Mouse (Mus musculus) liver, embryonic 16.5 days (tissue): ENCODE data around the gene Gm9944. TPM values are rescaled to one million over a fixed set of nuclear protein-coding genes. Genes with fewer than 3 reads are reported as not detected.

Source experiments
- ATAC-seq: fragments of 200-750 bp; cut with Nextera tagmentation; 2 replicates; pipeline ENCODE4 v1.8.0; 2017; ENCODE audit warnings: low read depth, mild to moderate bottlenecking, moderate number of reproducible peaks, moderate library complexity
- H3K27ac ChIP-seq: fragments of 300-500 bp; sonication (generic); 2 replicates; pipeline ENCODE4 v1.5.1; 2014; ENCODE audit warnings: mild to moderate bottlenecking, low read length
- H3K27me3 ChIP-seq: fragments of 300-500 bp; sonication (generic); 2 replicates; pipeline ENCODE4 v1.6.1; 2014; ENCODE audit warnings: low read depth, low read length, mixed read lengths; ENCODE audit not compliant: control insufficient read depth, insufficient read depth
- H3K36me3 ChIP-seq: fragments of 300-500 bp; sonication (generic); 2 replicates; pipeline ENCODE4 v1.6.1; 2014; ENCODE audit warnings: mild to moderate bottlenecking; ENCODE audit not compliant: control insufficient read depth, insufficient read depth
- H3K4me1 ChIP-seq: fragments of 300-500 bp; sonication (generic); 2 replicates; pipeline ENCODE4 v1.6.1; 2014; ENCODE audit warnings: low read depth, low read length, mixed read lengths; ENCODE audit not compliant: control insufficient read depth
- H3K4me2 ChIP-seq: fragments of 300-500 bp; sonication (generic); 2 replicates; pipeline ENCODE4 v1.6.1; 2014; ENCODE audit warnings: low read depth, low read length, mixed read lengths
- H3K4me3 ChIP-seq: fragments of 300-500 bp; sonication (generic); 2 replicates; pipeline ENCODE4 v1.5.1; 2014; ENCODE audit warnings: low read depth, mild to moderate bottlenecking, low read length
- H3K9ac ChIP-seq: fragments of 300-500 bp; sonication (generic); 2 replicates; pipeline ENCODE4 v1.6.1; 2014; ENCODE audit warnings: low read depth, low read length
- H3K9me3 ChIP-seq: fragments of 300-500 bp; sonication (generic); replicated peaks from 2 replicates; pipeline ENCODE4 v1.6.1; 2016; ENCODE audit warnings: low read length; ENCODE audit not compliant: control insufficient read depth
- WGBS: fragments of 180-500 bp; shearing (Covaris S2); extraction: QIAGEN DNeasy Blood & Tissue Kit; methylation state at CpG from one replicate; pipeline ENCODE4 v1.1.7; 2014; ENCODE audit not compliant: insufficient replicate concordance; 5-methylcytosine and 5-hydroxymethylcytosine counted together
- polyA plus RNA-seq: library from polyadenylated mRNA; unstranded; fragments of >200 nt; fragmentation: Nextera tagmentation; extraction: Ambion mirVana; gene quantifications from 2 replicates; pipeline ENCODE4 v1.2.1, GENCODE M21; 2015

Gm9944 gene
- not detected in 2 replicates for polyA plus RNA-seq

DNA sequence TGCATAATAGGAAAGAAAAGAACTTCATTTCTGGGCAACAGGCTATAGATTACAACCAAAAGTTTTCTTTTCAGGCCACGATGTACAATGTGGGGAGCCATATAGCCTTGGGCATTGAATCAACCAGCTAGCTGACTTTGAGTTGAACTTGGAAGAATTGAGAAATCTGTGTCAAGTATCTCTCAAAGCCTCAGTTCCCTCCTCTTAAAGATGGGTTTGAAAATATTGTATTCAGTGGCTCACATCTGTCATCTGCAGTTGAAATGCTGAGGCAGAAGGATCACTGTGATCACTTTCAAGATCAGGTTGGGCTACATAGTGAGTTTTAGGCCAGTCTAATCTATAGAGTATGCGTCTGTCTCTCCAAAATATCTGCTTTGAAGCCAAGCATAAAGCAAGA, at the start of gene Gm9944:
TSS of gene Gm9944 (minus strand) at position 101 of the 400 bp plus-strand sequence.
- 36% methylated on average over 2 of the region's 2 CpGs for WGBS
- H3K27me3 ChIP-seq, result no peaks in the 10 kb centered on the region
- H3K4me3 ChIP-seq, result no peak within 1 kb of the TSS
- H3K4me2 ChIP-seq, result no peak within 1 kb of the TSS
- H3K27ac ChIP-seq, result no peak within 1 kb of the TSS
- no peak for ATAC-seq
- H3K36me3 ChIP-seq, result no peaks in the 10 kb centered on the region
- H3K9ac ChIP-seq, result no peak within 1 kb of the TSS
- no peaks in the 10 kb centered on the region; the same call in 1 of the 2 replicates for H3K9me3 ChIP-seq
- H3K4me1 ChIP-seq, result no peaks in the 10 kb centered on the region

GRCm38 (mm10) chr4:144493331-144493730, 40.2 kb upstream of the Gm9944 start:
- ATAC-seq, result no peak
- H3K9me3 ChIP-seq, result no peaks in the 10 kb centered on the region; the same call in 1 of the 2 replicates
- H3K4me3 ChIP-seq, result no peak overlapping the region
- no peaks in the 10 kb centered on the region for H3K36me3 ChIP-seq
- no peak overlapping the region for H3K4me2 ChIP-seq
- H3K4me1 ChIP-seq, result no peaks in the 10 kb centered on the region
- no peak overlapping the region for H3K9ac ChIP-seq
- no peaks in the 10 kb centered on the region for H3K27me3 ChIP-seq
- H3K27ac ChIP-seq, result no peak overlapping the region

DNA sequence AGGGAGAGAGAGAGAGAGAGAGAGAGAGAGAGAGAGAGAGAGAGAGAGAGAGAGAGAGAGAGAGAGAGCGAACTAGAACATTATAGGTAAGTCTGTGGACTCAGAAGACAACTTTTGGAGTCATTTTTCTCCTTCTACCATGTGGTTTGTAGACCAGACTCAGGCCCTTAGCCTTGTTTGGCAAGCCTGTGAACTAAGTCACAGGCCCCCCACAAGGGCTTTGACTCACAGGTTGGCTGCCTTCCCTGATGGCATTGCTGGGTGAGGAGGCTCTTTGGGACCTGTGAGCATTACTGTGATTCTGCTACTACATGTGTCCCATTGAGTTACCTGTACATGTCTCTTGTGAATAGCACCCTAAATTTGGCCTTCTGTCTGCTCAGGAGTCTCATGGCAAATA, 15.0 kb upstream of the Gm9944 start:
- Histone ChIP-seq H3K9ac (no peak overlapping the region), H3K36me3 (no peaks in the 10 kb centered on the region), H3K4me2 (no peak overlapping the region), H3K27ac (no peak overlapping the region), H3K9me3 (no peaks in the 10 kb centered on the region), H3K4me3 (no peak overlapping the region), H3K4me1 (no peaks in the 10 kb centered on the region), H3K27me3 (no peaks in the 10 kb centered on the region)
- no peak for ATAC-seq
- 50% methylated on average over 1 of the region's 1 CpGs for WGBS

- no peak overlapping the region for H3K9ac ChIP-seq
- H3K27me3 ChIP-seq, result no peaks in the 10 kb centered on the region
- WGBS, result 45% methylated on average over 2 of the region's 2 CpGs
- no peak overlapping the region for H3K4me3 ChIP-seq
- H3K4me2 ChIP-seq, result no peak overlapping the region
- ATAC-seq, result no peak
- H3K36me3 ChIP-seq, result no peaks in the 10 kb centered on the region
- no peaks in the 10 kb centered on the region for H3K9me3 ChIP-seq
- no peaks in the 10 kb centered on the region for H3K4me1 ChIP-seq
- H3K27ac ChIP-seq, result no peak overlapping the region
These were observed 12.1 kb upstream of the Gm9944 start for GRCm38 (mm10) chr4:144465206-144465605.

DNA sequence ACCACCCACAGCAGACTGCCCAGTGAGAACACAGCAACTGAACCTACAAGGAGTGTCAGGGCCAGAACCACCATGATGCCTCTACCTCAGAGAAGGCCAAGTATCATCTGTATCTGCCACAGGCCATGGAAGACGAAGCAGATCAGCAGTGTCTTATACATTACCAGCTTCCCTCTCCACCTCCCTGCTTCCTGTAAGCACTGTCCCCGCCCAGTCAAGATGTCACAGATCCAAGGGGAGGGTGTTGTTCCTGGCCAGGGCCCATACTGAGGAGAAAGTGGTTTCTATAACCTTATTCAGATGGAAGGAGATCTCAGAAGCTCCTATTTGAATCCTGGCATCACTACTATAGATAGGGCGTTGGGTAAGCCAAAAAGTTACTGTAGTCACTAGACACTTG, 10.5 kb upstream of the Gm9944 start, which contains the start of gene Aadacl3:
TSS of gene Aadacl3 (minus strand) at position 101 of the 400 bp plus-strand sequence.
- no peaks in the 10 kb centered on the region for H3K9me3 ChIP-seq
- no peak within 1 kb of the TSS for H3K4me2 ChIP-seq
- no peaks in the 10 kb centered on the region for H3K27me3 ChIP-seq
- no peak within 1 kb of the TSS for H3K4me3 ChIP-seq
- H3K36me3 ChIP-seq, result no peaks in the 10 kb centered on the region
- no peak within 1 kb of the TSS for H3K27ac ChIP-seq
- H3K4me1 ChIP-seq, result no peaks in the 10 kb centered on the region
- no peak for ATAC-seq
- 35% methylated on average over 3 of the region's 3 CpGs for WGBS
- H3K9ac ChIP-seq, result no peak within 1 kb of the TSS

GRCm38 (mm10) chr4:144448546-144448945, 4.6 kb downstream of the Gm9944 start:
- H3K4me1 ChIP-seq, result no peaks in the 10 kb centered on the region
- ATAC-seq, result no peak
- H3K9me3 ChIP-seq, result no peaks in the 10 kb centered on the region
- 53% methylated on average over 2 of the region's 2 CpGs for WGBS
- H3K27me3 ChIP-seq, result no peaks in the 10 kb centered on the region
- no peak overlapping the region for H3K4me2 ChIP-seq
- no peaks in the 10 kb centered on the region for H3K36me3 ChIP-seq
- no peak overlapping the region for H3K9ac ChIP-seq
- no peak overlapping the region for H3K4me3 ChIP-seq
- H3K27ac ChIP-seq, result no peak overlapping the region

DNA sequence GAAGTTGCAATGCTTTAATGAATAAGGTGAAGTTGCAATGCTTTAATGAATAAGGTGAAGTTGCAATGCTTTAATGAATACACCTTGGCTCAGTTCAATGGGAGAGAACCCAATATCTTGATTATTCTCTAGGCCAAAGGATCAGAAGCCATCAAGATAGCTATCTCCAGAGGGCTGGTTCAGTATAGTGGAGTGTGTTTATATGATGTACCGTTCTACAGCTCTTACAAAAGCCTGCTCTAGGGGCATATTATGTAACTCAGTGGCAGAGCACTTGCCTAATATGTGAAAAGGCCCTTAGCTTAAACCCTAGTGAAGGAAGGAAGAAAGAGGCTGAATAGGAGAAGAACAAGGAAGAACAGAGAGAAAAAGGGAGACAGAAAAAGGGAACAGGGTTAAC, 11.5 kb downstream of the Gm9944 start:
- no peak overlapping the region for H3K4me3 ChIP-seq
- H3K4me1 ChIP-seq, result no peaks in the 10 kb centered on the region
- H3K4me2 ChIP-seq, result no peak overlapping the region
- ATAC-seq, result no peak
- WGBS, result 59% methylated on average over 1 of the region's 1 CpGs
- no peak overlapping the region for H3K27ac ChIP-seq
- no peaks in the 10 kb centered on the region for H3K36me3 ChIP-seq
- H3K27me3 ChIP-seq, result no peaks in the 10 kb centered on the region
- no peak overlapping the region for H3K9ac ChIP-seq
- no peaks in the 10 kb centered on the region for H3K9me3 ChIP-seq

DNA sequence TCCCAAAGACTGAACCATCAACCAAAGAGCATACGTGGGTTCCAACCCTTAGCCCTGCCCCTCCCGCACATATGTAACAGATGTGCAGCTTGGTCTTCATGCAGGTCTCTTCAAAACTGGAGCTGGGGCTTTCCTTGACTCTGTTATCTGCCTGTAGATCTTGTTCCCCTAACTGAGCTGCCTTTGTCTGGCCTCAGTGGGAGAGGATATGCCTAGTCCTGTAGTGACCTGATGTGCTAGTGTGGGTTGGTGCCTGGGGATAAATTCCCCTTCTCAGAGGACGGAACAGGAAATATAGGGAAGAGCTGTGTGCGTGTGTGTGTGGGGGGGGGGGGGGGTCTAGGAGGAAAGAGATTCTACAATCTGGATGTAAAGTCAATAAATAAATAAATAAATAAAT, 12.0 kb downstream of the Gm9944 start:
- WGBS, result 58% methylated on average over 4 of the region's 4 CpGs
- H3K9ac ChIP-seq, result no peak overlapping the region

DNA sequence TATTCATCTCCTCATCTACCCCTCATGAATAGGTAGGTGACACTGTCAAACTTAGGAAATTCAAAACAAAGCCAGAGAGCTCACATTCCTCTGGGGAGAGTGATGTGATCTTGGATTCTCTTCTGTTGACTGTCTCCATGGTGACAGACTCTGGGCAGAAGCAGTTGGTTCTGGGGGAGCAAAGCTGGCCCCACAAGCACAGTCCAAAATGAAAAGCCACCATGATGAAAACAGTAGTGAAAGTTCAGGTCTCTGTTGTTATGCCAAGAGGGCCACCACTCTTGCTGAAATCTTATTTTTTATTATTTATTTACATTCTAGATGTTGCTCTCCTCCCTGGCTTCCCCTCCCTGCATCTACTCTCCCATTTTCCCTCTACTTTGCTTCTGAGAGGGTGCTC, 14.4 kb downstream of the Gm9944 start, which contains the start of gene 1700012P22Rik:
TSS of gene 1700012P22Rik (minus strand) at position 101 of the 400 bp plus-strand sequence.
- no peaks in the 10 kb centered on the region for H3K9me3 ChIP-seq
- H3K27me3 ChIP-seq, result no peaks in the 10 kb centered on the region
- no peak within 1 kb of the TSS for H3K9ac ChIP-seq
- no peak within 1 kb of the TSS for H3K4me3 ChIP-seq
- H3K4me2 ChIP-seq, result no peak within 1 kb of the TSS
- no peak for ATAC-seq
- H3K27ac ChIP-seq, result no peak within 1 kb of the TSS
- H3K36me3 ChIP-seq, result no peaks in the 10 kb centered on the region
- no peaks in the 10 kb centered on the region for H3K4me1 ChIP-seq

More for the DNA sequence above, 12.0 kb downstream of the Gm9944 start:
- no peaks in the 10 kb centered on the region for H3K27me3 ChIP-seq
- H3K9me3 ChIP-seq, result no peaks in the 10 kb centered on the region
- no peaks in the 10 kb centered on the region for H3K36me3 ChIP-seq
- no peak overlapping the region for H3K4me2 ChIP-seq
- H3K27ac ChIP-seq, result no peak overlapping the region
- no peak for ATAC-seq
- H3K4me3 ChIP-seq, result no peak overlapping the region
- H3K4me1 ChIP-seq, result no peaks in the 10 kb centered on the region
